Mouse (Mus musculus) cerebellum, postnatal 14 days (tissue): ENCODE results near the gene Meis2.

Experiments
- DNase-seq, 2 experiments: peaks; one replicate each; pipeline ENCODE4 v3.0.0; 2021; ENCODE audit warnings: mixed read lengths in 2 of 2

The Meis2 gene

DNA sequence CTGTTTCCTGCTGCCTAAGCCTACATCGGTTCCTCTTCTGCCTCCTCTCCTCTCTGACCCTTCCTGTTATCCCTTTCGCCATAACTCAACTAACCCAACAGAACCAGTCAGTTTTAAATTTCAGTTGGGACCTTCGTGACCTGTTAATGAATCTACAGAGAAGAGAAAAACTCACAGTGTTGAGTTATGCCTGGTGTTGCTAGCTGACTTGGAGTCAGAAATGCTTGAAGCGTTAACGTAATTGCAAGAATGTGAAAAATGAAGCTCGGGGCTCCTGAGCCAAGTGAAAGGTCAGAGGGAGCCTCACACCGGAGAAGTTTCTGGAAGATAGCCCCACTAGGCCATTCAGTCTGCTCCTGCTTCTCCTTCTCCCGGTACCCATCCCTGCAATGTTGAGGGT is 18.3 kb downstream of the Meis2 start:
- no peak for DNase-seq

DNA sequence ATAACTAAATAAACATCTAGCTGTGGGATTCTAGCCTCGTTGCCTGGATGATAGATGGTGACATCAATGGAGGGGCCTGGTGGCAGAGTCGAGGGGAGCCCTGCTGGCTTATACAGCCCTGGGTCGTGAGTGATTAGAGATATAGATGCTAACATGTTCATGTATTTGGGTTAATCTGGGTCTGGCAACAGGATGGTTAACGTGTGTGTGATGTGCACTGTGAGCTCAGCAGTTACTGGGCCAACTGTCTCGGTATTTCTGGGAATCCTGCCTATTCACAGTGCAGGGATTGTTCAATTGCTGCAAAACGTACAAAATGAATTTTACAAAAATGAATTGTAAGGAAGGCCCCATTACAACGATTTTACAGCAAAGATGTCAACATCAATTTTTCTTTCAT is 20.6 kb downstream of the Meis2 start:
- DNase-seq, result peak in 1 of 2 experiments; percentile 5

DNA sequence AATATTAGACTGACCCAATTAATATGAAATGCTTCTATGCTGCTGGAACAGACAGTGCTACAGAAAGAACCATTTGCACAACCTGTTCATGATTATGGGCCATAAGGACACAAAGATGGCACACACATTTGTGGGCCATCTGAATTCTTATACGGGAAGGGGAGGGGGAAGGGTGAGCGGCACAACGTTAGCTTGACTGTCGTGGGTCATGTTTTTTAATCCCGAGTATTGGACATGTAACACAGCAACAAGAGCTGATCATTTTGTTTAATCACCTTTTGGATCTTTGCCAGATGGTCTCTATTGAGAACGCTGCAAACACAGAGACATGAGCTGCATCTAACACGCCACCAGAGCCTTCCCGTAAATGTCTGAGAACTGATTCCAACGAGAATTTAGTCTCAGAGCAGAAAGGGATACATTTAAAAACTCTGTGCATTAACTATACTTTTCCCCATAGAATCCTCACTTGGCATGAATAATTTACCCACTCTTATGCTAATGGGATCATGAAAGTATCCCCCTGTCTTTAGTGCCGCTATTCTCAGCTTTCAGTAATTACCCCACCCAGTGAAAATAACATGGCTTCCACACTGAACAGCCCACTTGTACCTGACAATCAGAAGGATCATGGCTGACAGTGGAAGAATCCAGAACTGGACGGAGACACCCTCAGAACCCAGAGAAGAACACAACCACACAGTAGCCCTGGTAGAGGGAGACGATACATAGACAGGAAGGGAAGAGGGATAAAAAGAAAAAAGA is 22.5 kb downstream of the Meis2 start:
- DNase-seq, result no peak

DNA sequence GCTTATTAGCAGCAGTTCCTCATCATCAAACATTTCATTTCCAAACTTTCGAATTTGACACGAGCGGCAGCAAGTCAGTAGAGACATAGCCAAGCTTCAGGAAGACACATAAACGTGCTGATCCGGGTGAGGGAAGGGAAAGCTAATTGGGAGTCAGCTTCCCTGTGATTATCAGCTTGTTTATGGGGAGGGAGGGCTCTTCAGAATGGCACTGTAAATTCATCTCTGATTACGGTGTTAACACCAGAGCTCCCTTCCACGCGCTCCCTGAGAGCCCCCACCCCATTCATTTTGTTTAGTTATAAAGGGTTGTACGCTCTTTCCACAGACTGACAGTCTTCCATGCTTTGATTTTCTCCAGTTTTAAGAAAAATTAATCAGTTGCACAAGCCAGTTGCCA is 23.2 kb downstream of the Meis2 start:
- no peak for DNase-seq

DNA sequence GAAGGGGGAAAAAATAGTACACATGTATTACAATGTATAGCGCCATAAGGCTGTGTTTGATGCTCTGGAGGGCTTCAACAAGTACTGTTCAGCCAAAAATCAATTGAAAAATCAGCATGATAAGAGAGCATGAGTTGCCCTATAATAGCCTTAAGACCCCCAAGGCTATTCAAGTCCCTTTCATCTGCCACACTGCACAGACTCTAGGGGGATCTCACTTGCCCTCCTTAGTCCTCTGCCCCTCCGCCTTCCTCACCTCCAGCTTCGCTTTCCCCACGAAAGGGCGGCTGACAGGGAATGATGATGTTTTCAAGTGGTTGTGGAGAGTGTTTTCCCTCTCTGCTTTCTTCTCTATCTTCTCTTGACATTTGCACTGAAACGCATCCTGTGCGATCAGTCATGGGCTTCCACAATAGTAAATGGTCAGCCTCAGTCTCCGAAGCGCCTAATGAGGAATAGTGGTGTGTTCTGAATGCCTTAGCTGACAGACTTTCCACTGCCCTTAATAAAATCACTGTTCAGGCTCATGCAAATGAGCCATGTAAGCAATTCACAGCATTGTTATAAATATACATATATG is 23.9 kb downstream of the Meis2 start:
- no peak for DNase-seq

DNA sequence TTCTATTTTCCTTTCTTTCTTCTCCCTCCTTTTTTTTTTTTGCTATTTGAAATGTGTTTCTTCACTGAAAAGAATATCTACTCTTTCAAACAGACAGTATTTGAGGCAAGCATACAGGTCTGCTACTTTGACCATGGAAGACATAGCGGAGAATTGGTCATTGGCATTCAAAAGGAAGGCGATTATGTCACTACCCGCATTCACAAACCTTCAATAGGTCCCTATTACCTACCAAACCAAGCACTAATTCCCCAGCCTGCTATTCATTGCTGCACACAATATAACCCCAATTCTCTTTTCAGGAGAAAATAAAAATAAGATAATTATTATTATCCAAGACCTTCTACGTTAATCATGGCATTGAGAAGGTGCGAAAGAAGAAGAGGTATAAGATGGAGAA is 30.3 kb downstream of the Meis2 start:
- DNase-seq, result no peak

DNA sequence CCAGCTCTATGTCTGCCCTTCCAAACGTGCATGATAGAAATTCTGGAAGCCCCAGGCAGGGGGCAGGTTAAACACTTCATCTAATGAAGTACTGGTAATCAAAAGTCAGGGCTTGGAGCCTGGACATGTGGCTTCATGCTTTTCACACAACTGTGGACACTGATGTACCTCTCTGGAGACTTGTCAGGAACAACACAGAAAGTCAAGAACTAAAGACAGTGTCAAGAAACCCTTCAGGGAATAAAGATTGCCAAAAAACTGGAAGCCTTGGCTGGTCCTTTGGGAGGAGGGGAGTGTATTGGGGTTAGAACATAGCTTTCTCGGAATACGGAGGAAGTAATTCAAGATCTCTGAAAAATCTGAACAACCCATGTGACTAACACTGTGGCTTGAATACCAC is 37.5 kb downstream of the Meis2 start:
- no peak for DNase-seq

DNA sequence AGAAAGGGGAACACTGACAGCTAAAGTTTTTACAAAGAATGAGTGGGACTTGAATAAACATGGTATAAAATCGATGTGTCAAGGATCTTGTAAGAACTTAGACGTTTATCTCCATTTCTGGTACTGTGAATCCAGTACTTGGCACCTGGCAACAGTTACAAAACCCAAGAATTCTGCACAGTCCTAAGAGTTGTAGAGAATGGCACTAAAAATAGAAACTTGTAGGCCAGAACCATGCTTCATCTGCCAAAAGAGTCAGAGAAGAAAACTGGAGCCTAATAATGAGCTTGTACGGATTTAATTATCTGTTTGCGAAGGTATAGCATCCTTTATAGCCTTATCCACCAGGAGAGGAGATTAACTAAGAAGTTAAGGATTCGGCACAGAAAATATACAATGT is 42.8 kb downstream of the Meis2 start:
- no peak for DNase-seq

DNA sequence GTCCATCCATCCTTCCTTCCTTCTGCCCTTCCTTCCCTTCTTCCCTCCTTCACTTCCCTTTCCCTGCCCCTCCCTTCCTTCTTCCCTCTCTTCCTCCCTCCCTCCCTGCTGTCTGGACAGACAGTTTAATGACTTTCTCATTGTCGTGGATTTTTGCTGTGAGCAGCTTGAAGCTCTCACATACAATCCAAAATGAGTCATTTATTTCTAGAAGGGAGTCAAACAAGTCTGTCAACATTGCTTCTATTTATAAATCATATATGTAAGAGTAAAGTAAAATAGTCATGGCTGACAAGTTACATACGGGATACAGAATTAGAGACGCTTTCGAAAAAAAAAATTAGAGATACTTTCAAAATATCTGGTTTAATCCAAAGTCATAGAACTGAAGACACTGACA is 43.7 kb downstream of the Meis2 start:
- no peak for DNase-seq

DNA sequence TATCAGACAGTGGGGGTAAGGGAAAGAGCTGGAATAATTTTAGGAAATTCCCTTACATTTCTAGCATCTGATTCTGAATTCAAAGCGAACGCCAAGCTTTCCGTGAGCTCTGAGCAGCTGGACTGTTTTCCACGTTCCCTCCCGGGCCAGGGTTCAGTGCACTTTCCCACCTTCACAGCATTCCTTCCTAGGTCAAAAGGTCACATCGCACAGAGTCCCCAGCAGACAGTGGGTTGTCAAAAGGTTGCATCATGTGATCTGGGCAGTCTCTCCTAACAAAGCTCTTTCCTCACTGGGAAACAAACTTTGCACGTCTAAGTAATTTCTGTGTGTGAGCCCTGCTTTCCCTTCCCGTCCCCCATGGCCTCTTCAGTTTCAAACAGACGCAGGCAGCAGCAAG is 44.6 kb downstream of the Meis2 start:
- DNase-seq, result no peak

DNA sequence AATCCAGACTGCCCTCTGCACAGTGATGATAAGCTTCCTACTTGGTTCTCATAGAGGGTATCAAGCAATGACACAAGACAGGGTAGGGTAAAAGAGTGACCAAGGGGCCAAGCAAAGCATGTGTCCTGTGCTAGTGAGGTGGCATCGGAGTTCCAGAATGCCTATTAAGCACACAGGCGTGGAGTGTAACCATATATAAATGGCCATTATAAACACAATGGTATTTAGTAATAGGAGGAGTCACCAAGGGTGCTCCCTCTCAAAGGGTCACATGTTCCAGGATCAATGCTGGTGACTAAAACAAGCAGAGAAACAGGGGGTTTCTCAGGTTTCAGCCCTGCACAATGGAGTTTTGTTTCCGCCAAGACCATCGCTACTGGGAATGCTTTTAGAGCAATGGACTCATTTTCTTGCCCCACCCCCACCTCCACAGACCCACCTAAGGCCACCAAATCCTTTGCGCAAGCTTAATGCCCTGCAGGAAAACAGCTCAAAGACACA is 45.1 kb downstream of the Meis2 start:
- no peak for DNase-seq

DNA sequence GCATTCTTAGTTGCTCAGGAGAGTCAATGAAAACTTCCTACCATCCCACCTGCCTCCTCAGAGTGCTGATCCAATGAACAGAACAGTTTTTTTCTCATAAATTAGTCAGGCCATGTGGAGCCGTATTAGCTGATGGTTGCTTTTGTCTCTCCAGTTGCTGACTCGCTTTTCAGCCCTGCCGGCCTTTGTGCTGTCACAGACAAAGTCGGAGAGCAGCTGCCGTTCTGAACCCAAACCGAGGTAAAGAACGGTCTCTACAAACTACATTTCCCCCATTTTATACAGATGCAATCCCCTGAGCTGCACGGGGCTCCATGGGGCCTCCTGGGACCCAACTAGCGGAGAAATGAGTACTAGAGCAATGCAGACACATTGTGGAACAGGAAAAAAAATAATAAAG is 45.7 kb downstream of the Meis2 start:
- no peak for DNase-seq

DNA sequence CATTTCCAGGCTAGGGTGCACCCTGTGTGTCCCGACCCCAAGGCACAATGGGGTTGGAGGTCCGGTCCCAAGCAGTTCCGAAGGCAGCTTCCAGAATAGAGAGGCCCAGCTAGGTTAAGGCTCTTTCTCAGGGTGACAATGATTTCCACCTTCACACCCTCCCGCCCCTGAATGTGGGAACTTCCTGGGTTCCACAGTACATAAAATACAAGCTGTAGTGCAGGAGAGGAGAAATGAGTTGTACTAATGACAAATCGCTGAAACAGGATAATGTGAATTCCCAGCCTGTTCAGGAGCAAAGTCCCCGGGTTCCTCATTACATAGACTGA is 46.2 kb downstream of the Meis2 start:
- DNase-seq, result no peak

DNA sequence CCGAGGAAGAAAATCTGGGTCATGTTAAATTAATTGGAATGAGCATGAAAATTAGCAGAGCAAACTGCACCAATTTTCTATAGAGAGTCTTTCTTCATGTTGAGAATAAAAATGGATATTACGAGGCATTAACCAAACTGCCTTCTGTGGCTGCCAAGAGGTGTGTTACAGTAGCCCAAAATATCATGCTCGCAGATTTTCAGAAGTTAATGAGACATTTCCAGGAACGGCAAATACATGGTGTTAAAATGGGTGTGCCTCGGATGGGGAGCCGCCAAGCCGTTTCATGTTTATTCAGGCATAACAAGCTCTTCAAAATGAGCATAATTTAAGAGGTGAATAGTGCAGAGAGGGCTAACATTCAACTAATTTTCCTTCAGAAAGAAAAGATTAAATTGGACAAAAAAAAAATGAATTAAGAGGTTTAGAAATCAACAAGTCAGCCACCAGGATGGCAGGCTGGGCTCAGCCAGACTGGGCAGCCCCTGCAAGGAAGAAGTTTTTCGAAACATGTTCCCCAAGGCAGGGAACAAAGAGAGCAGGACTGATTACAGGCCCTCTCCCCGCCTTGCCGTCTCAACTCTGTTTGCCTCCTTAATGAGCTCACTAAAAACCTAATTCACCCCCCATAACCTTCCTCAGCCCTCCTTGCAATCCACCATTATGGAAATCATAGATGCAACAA is 46.7 kb downstream of the Meis2 start:
- DNase-seq, result no peak

DNA sequence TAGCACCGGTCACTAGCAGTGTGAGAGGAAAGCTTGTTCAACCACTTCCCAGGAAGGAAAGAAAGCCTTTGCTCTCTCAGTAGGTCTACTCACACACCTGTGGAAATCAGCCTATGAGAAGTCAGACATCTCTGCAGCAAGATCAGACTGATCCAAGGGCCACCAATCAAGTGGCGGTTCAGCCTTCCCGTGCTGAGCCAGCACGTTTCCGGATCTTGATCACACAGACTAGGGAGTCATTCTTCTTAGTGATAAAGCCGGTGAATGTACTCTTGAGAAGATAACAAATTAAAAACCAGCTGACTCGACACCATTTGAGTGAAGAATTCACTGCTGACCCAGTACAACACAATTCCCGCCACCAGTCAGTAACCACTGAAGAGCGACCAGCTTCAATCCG is 50.1 kb downstream of the Meis2 start:
- no peak for DNase-seq

DNA sequence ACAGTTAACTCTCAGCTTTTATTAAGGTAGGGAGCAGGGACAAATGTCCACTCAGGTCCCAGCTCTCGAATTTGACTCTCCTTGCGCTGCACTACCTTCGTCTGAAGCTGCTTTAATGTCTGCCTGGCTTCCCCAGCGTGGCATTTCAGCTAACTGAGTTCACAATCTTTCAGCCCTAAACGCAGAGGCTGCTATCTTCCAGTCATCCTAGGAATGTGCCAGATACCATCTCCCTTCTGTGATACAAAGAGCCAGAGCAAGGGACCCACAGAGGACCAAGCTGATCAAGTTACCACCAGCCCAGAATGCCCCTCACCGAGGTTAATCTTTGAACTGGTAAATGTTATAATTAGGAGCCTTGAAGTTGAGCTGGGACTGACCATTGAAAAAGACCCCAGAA is 55.2 kb downstream of the Meis2 start:
- no peak for DNase-seq

DNA sequence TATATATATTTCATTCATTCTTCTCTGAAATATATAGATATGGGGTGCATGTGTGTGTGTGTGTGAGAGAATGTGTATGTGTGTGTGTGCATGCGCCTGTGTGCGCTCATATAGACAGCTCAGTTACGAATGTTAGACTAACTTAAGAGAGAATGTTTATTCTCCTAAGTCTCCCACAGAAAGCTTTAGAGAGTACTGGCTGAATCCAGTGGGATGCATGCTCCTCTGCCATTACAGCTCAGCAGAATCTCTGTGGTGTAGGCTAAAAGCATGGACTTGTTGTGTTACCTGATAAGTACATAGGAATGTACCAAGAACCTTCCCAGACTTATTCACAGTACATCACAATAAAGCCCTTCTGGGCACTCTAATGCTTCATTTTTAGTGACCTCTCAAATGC is 55.6 kb downstream of the Meis2 start:
- no peak for DNase-seq

DNA sequence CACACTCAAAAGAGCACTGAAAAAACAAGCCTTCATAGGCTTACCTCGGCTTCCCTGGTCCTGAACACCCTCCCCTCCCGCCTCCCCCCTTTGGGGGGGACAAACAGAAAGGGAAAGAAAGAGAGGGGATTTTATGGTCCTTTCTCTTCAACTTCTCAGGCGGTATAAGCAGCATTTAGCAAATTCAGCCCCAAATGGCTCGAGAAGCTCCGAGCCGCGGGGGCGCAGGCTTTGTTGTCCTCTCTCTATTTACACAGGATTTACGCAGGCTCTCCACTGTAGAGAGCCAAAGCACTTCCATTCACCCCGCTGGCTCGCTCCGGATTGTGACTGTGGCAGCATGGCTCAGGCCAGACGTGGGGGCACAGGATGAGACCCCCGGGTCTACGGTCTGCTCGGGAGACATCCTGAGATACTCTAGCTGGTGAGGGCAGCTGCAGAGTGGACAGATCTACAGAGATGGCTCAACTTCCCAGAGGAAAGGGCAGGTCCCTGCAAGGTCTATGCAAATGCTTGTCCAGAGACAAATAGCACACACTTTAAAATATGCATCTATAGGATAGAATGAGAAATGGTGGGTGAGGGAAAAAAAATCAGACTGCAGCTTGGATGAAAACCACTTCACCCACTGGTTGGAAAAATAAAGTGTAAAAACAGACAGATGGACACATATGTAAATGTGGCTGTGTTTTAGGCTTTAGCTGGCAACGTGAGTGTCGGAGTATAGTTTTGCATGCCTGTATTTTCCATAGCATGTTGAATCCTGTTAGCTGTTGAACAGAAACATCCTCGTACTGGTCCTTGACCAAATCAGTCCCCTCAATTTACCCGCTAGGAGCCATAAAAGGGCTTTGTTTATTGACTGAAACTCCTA is 56.3 kb downstream of the Meis2 start:
- peak in 1 of 2 experiments; percentile 7 for DNase-seq

DNA sequence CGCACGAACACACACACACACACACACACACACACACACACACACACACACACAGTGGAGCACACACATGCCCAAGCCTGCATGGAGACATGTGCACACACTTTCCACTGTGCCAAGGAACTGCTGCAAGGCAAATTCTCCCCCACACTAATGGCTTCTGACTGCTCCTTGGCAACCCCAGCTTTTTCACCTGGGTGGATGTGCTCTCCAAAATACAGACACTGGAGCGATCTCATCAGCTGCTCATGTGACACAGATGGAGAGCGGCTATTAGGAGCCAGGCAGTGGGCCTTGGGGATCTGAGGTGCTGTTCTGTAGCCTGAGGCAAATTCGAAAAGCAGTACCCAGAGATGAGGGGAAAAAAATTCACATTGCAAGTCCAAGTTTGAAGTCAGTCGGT is 63.3 kb downstream of the Meis2 start:
- no peak for DNase-seq

DNA sequence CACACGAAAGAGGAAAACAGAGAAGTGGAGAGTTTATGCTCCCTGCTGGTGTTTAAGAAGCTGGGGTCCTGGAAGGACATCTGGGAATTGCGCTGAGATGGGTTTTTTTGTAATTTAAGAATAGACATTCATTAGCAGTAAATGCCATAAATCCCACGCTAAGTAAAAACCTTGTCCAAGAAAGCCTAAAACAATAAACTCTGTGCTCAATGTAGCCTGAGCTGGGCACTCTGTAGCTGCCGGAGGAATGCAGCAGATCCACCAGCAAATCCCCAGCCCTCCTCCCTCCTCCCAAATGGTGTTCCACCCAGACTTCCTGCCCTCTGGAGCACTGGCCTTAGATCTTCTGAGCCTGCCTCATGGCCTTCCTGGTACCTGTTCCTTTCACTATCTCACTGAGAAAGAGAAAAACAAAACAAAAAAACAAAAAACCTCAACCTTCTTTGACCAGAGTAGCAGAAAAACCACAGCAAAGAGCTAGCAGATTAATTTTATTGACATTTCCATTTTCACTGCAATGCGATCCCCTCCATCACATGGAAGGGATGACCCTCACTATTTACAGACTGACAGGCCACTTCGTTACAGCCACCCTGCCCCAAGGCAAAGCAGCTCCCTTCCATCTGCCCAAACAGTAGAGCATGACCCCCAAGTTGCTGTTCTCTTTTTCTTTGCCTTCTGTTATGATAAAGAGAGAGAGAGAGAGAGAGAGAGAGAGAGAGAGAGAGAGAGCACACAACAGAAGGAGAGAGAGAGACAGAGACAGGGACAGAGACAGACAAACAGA is 64.1 kb downstream of the Meis2 start:
- DNase-seq, result no peak

DNA sequence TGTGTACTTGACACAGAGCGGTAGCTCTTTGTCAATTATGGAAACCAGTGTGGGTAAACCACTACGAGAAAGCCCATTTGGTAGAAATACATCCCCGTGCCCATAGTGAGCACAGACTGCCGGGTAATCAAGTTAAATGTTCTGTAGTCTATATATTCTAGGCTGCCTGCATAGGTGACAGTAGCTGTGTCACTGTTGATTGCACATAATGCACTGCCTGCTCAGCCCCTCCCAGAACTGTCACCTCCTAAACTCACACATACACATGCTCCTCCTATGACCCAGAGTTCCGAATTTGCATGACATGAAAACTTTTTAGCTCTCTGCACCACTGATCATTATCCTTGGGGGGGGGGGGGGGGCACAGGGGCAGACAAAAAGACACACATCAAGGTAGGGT is 65.1 kb downstream of the Meis2 start:
- no peak for DNase-seq

DNA sequence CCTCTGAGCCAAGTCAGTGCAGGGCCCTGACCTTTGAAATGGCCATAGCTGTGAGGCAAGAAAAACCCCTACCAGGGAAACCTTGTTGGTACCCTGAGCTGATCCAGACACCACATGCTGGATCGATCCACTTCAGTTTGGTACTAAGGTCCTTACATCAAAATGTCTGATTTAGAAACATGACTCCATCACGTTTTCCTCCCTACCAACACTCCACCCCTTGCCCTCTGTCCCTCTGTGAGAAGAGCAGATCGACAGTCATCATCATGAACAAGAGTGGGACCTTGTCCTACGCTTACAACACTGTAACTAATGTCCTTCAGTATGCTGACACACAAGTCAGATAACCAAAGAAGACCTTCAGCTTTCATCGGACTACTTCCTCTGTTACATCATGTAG is 66.8 kb downstream of the Meis2 start:
- DNase-seq, result no peak

DNA sequence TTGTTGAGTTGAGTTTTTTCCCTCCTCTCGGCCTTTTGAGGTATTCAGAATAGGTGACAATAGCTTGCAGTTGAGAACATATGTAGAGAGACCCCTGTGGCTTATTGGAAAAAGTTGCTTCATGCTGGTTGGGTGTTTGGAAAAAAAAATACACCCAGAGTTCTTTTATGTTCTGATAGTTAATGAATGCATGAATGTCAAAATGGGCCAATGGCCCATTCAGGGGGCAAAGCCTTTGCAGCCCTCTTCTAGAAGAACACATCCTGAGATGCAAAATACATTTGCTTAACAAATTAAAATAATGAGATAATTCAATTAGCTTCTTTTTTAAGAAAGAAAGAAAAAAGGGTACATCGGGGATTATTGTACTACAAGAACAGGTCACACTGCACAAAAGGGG is 69.2 kb downstream of the Meis2 start:
- DNase-seq, result no peak
